Mouse (Mus musculus) liver, embryonic 14.5 days (tissue): ENCODE measurements at regions not wholly inside any gene's neighbourhood (a gene's known extent, or its start where the extent isn't known, plus 50 kb on each side); places are given as distances from the start of the nearest gene placed in this dataset.

ENCODE experiments used
- CTCF ChIP-seq: IDR thresholded peaks from 2 replicates; pipeline ENCODE4 v1.5.1; 2016; ENCODE audit warnings: antibody characterized with exemption, low read depth, control low read depth
- EP300 ChIP-seq: IDR thresholded peaks from 2 replicates; pipeline ENCODE4 v1.6.1; 2016; ENCODE audit warnings: antibody characterized with exemption, low read depth

GRCm38 (mm10) chr9:84825768-84826167 lies 486.8 kb upstream of the Gm11114 start:
- TF ChIP-seq CTCF (no peak), EP300 (no peak)
